Mouse (Mus musculus) embryonic stem cell, embryonic (primary cell): ENCODE data around the gene Fktn.

Source experiments
- CTCF ChIA-PET, 4 experiments: fragments of 300-600 bp in 2 of 4; fragments of 350-600 bp in 2 of 4; sonication (Branson Sonifier 250); formaldehyde crosslinking; loops; one replicate each; lab custom pipeline; 2022; ENCODE audit warnings: inconsistent platforms in 2 of 4; lab: Charles Lee
- POLR2A ChIA-PET, 4 experiments: fragments of 300-600 bp in 2 of 4; fragments of 350-600 bp in 2 of 4; sonication (Branson Sonifier 250); formaldehyde crosslinking; loops; one replicate each; lab custom pipeline; 2022; ENCODE audit warnings: antibody characterized with exemption in 4 of 4, inconsistent platforms in 1 of 4; lab: Charles Lee

The Fktn gene

DNA sequence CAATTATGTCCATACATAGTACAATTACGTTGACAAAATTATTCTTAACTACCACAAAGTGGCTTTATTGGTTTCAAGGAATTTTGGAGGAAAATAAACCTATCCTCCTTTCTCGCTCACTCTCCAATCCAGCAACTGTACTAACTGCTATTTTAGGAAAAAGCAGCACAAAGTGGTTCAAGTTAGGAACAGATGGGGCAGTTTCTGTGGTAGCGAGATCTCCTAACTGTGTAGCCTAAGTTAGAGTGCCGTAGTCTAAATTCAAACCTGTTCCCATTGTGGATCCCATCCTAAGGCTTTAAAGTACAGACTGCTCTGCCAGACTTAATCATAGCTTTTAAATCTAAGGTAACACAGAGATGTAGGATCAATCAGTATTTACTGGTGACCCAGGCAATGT lies 45.0 kb downstream of the Fktn start:
- ChIA-PET POLR2A (no interaction called here), CTCF (no interaction called here)

DNA sequence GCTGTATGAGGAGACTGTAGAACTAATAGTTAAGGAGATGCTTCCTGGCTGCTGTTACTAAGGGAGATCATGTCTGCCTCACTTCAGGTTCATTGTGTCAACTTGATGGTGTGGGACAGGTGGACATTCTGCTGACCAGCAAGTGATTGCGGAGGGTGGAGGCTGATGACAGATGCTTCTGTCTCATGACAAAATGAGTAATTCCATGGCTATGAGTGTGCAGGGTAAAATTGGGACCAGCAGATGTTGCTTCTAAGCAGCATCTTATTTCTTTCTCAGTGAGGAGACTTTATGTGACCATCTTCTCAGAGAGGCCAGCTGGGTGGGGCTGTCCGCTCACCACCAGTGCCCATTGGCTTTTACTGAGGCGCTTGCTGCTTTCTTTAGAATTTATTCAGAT lies 45.9 kb downstream of the Fktn start:
- ChIA-PET POLR2A (interaction anchor here in 1 of 4 experiments (1.4 kb wide), 1 partner anchor 10 kb away, joined by 4 read pairs; no protein-coding TSS in a partner anchor), CTCF (no interaction called here)

DNA sequence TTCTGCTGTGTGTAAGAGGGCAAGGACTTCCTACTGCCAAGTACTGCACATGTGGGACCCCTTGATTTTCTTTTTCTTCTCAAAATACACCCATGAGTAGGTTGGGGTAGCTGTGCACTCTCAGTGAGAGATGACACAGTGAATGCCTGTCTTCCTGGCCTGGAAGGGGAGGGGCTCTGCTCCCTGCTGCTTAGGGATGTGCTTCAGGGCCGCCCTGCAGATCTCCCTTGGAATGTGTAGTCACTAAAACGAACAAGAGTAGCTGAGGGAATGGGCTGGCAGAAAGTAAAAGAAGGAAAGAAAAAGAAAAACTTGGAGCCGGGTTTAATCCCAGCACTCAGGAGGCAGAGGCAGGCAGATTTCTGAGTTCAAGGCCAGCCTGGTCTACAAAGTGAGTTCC lies 48.7 kb downstream of the Fktn start:
- POLR2A ChIA-PET, result interaction anchor here in 2 of 4 experiments (1.1 kb wide), 2 partner anchors 13 to 102 kb away, joined by 3 to 6 read pairs; no protein-coding TSS in a partner anchor
- CTCF ChIA-PET, result no interaction called here

DNA sequence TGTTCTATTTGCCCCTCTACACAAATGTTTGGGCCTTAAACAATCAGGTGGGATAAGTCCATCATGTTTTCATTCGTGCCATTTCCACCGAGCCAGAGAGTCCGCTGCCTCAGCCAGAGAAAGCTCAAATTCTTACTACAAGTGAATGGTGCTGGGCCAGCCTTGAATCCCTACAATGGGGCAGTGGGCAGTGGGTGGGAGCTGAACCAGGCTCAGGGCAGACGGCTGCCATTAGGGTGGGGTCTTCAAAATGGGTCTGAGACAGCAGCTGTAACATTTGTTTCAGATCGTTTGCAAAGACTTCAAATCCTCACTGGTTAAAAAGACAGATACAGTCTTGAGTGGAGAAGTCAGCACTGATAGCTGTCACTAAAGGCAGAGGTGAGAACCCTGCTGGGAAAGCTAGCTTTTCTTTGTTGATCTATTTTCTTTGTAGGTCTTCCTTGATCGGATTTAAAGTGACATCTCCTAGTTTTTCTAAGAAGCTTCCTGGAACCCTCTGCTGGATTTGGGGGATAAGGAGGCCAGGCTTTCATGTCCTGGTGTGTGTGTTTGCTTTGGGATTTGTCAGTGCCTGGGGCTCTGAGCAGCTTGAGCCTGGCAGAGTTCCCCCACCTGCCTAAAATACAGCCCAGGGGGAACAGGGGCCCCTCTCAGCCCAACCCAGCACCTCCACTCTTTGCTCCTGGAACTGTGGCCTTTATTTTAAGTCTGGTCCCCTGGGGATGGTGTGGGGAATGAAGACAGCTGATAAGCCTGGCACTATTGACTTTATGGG lies 57.3 kb downstream of the Fktn start:
- ChIA-PET POLR2A (no interaction called here), CTCF (interaction anchor here in 2 of 4 experiments (0.5 to 0.9 kb wide), 2 partner anchors 19 to 171 kb away, joined by 3 read pairs; no protein-coding TSS in a partner anchor)

DNA sequence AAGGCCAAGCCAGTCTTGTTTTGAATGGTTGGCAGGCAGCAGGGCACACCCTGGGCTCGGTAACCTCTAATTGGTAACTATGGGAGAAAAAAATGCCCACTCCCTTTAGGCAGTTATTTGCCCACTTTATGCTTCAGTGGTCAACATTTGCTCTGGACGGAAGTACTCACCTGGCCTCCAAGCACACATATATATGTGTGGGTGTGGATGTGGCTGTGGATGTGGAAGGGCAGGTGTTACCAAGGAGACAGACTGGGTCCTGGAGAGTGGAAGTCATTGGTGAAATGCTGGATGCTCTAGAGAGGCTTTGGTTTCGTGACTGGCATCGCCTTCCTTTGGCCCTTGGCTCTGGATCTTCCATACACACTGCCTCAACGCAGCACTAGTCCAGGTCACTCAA lies 58.2 kb downstream of the Fktn start:
- CTCF ChIA-PET, result interaction anchor here in 1 of 4 experiments (0.9 kb wide), 1 partner anchor 20 kb away, joined by 3 read pairs; no protein-coding TSS in a partner anchor
- POLR2A ChIA-PET, result interaction anchor here in 1 of 4 experiments (0.8 kb wide), 1 partner anchor 34 kb away, joined by 3 read pairs; no protein-coding TSS in a partner anchor

DNA sequence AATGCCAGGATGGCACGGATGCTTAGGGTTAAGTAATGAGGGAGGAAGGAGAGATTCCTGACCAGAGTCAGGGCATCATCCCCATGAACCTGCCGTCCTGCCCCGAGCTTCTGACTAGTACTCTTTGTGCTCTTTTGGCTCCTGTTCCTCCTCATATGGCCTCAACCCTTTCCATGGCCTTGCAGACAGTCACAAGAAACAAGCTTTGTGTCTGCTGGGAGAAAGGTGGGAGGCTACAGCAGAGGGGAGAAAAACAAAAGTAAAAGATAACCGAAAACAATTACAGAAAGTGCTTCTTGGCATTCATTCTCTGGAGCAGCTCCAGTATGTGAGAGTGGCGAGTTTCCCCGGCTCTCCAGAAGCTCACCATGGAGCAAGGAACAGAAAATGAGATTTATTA lies 60.1 kb downstream of the Fktn start:
- ChIA-PET POLR2A (interaction anchor here in 2 of 4 experiments (0.5 to 0.7 kb wide), 3 partner anchors 19 to 79 kb away, joined by 3 to 5 read pairs (median 3); no protein-coding TSS in a partner anchor), CTCF (no interaction called here)

DNA sequence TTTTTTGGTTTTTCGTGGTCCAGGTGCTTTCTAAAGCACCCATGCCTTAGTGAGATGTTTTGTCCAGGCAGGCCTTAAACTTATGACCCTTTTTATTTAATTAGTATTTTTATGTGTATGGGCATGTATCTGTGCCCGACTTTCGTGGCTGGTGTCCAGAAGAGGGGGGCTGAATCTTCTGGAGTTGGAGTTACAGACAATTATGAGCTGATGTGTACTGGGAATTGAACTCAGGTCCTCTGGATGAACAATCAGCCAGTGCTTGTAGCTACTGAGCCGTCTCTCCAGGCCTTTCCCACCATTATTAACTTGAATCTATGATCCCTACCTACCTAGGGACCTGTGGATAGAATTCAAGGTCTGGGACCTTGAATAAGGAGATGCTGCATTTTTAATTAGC lies 67.6 kb downstream of the Fktn start:
- ChIA-PET POLR2A (no interaction called here), CTCF (no interaction called here)

DNA sequence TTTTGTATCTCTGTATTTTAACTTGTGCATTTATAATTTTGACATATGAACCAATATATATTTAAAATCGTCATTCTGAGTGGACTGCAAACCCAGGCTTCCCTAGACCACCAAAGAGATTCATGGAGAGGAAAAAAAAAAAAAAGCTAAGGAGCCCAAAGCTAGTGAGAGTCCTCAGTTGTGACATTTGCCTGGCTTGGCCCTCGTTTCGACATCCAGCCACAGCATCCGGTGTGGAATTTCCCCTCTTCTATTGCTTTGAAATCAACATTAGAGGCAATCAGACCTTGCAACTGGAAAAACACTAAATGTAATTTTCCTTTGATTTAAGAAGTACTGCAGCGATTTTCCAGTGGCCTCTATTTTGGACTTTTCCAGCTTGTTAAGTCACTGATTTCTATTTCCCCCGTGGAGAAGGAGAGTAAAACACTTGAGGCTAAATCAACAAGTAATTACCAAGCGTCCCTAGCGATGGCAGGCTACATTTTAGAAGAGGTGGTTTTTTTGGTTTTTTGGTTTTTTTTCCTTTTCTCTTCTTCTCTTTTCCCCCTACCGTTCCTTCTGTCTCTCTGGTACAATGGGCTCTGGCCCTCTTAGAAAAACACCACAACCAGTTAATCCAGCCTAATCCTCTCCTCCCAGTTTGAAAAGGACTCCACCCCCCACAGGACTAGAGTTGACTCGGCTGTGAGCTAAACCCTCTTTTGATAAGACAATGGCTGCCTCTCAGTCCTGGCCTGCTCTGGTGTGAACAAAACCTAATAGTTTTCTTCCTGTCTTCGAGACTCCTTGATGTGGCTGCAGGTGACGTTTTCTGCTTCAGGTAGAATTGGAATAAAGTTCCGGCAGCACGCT lies 68.6 kb downstream of the Fktn start:
- POLR2A ChIA-PET, result interaction anchor here in 2 of 4 experiments (0.5 to 0.6 kb wide), 2 partner anchors 17 to 138 kb away, joined by 3 read pairs; no protein-coding TSS in a partner anchor
- CTCF ChIA-PET, result interaction anchor here in 1 of 4 experiments (0.6 kb wide), 1 partner anchor 75 kb away, joined by 3 read pairs; no protein-coding TSS in a partner anchor

DNA sequence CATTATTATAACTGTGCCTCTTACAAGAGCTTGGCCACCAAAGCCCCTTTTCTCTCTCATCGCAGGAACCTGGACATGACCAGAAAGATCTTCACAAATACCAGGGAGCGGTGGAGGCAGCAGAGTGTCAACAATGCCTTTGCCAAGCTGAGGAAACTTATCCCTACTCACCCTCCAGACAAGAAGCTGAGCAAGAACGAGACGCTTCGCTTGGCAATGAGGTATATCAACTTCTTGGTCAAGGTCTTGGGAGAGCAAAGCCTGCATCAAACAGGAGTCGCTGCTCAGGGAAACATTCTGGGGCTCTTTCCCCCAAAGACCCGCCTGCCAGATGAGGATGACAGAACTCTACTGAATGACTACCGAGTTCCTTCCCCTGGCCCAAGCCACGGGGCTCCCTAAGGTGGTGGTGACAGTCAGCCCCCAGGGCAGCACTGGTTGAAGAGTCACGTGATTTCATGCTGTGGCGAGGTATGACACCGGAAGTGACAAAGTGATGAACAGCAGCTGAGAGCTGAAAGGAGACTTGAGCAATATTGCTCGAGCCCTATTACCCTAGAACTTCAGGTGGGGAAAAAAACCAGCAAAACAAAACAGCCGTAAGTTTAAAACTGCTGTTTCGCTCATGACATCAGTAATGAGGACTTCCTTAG lies 72.1 kb downstream of the Fktn start:
- ChIA-PET POLR2A (interaction anchor here in 1 of 4 experiments (0.7 kb wide), 1 partner anchor 605 kb away, joined by 4 read pairs; no protein-coding TSS in a partner anchor), CTCF (interaction anchor here in 1 of 4 experiments (1.0 kb wide), 1 partner anchor 18 kb away, joined by 3 read pairs; no protein-coding TSS in a partner anchor)

DNA sequence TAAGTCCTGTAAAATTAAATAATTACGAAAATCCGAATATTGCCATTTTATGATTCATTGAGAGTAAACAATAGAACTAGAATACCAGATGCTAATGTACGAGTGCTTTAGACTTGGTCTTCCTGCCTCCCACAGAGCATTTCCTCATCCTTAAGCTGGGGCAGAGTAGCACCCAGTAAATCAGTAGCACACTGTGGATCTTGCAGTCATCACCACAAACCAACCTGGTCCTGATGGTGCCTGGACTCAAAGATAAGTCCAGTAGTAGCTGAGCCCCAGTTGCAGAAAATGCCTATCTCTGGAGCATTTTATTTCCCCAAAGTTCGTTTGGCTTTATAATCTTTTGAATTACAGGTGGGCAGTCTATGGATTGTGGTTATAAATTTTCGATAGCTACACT lies 73.1 kb downstream of the Fktn start:
- POLR2A ChIA-PET, result no interaction called here

DNA sequence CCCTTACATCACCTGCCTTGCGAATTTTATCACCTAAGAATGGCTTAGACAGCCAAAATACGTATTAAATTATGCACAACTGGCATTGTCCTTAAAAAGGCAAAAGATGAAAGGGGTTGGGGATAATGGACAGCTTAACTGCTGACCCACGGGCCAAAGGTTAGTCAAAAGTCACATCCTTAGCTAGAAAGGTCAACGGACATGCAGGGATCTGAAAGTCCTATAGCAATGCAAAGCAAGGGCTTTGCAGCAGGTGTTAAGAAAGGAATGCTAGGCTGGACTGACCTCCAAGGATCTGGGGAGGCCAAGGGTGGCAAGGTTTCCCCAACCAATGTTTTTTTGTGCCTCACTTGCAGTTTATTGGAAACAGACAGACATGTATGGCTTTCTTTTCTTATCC lies 75.5 kb downstream of the Fktn start:
- ChIA-PET POLR2A (interaction anchor here in 2 of 4 experiments (0.9 to 1.0 kb wide), 2 partner anchors 10 to 94 kb away, joined by 3 to 4 read pairs; partner anchors contain the start of gene Tal2 (in 1 of the 2)), CTCF (no interaction called here)

More for the DNA sequence above, 73.1 kb downstream of the Fktn start:
- CTCF ChIA-PET, result no interaction called here

DNA sequence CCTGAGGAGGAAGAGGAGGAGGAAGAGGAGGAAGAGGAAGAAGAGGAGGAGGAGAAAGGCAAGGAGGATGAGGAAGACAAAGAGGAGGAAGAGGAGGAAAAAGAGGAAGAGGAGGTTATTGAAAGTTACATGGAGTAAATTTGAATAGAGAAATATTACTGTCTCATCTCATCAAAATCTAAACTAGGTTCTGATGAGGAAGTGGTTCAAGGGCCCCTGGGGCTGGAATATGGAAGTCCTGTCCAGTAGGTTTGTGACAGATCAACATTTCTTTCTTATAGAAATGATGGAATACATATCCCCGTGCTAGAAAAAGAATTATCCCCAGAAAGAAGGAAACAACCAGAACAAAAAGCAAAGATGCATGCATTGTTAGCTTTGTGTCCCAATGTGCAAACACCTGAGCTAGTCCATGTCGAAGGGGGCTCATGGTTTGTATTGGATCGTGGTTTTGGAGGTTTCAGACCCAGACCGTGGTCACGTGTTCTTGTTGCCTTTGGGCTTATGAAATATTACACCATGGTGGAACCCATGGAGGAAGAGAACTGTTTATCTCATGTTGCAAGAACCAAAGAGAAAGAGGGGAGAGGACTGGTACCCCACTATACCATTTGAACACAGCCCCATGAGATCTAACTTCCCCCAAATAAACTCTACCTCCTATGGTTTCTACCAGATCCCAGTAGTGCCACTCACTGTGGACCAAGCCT lies 80.6 kb downstream of the Fktn start:
- POLR2A ChIA-PET, result interaction anchor here in 1 of 4 experiments (0.6 kb wide), 1 partner anchor 71 kb away, joined by 3 read pairs; no protein-coding TSS in a partner anchor
- CTCF ChIA-PET, result no interaction called here

DNA sequence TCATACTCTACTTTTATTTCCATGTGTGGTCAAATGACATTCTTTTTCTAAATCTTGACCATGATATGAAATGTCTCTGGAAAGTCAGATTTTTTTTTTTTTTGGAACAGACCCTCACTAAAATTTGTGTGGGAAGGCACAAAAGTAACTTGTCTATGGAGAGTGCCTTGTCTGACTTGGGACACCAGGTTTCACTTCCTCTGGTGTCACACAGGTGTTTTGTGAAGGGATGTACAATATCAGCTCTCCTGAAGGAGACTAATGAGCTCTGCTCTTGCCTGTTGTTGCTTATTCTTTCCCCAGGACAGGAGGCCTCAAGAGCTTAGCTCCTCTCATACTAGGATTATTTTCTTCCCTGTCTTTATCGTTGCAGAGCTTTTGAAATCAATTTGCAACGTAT lies 81.3 kb downstream of the Fktn start:
- POLR2A ChIA-PET, result interaction anchor here in 2 of 4 experiments (0.6 kb wide), 2 partner anchors 70 to 133 kb away, joined by 3 read pairs; no protein-coding TSS in a partner anchor
- CTCF ChIA-PET, result no interaction called here

DNA sequence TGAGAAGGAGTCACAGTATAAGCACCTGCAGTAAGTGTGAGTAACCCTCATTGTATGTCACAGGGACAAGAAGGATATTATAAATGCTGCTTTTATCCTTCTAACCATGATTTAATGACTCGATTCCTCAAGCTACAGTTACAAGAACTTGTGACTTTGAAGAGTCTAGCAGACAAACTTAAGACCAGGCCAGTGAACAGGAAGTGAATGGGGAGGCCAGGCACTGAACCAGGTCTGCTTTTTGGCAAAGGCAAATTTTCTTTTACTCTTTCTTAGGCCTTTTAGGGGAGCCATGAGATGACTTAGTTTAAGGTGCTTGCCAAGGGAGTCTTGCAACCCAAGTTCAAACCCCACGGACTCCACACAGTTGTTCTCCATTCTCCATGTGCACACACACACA lies 81.9 kb downstream of the Fktn start:
- ChIA-PET CTCF (interaction anchor here in 1 of 4 experiments (0.6 kb wide), 1 partner anchor 269 kb away, joined by 3 read pairs; no protein-coding TSS in a partner anchor), POLR2A (interaction anchor here in 2 of 4 experiments (0.6 to 0.7 kb wide), 2 partner anchors 86 to 132 kb away, joined by 3 read pairs; no protein-coding TSS in a partner anchor)

DNA sequence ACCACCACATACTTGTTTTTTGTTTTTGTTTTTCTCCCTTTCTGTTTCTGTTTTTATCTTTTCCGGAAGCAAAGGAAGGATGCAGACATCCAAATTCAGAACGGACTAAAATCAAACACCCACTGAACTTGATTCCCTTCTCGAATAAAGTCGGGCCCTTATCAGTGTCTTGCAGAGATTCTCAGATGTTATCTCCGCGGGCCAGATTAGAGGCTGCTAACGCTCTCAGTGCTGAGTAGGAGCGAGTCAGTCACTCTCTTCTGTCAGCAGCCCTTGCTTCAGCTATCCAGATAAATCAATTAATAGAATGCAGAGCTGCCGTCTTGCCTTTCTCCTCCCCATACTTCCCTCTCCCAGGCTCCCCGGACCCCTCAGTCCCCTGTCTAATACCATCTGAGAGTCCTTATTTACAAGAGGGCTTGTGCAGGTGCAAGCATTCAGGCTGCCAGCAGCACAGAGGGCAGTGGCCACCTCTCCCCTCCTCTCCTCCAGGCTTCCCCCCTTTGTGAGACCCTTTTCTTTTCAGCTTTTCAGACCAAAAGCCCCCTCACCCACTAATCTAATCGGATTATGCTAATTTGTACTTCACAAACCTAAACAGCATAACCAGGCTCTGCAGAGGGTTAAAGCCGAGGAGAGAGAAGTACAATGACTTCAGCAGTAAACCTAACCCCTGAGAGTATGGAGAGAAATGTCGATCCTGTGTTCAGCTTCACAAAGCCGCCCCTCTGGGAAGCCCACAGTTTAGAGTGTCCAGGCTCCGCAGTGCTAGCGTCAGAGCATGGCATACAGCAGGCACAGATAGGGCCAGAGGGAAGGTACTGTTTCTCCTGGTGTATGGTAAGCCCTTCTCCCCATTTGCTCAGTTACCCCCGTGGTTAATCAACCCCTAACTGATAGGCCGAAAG lies 83.3 kb downstream of the Fktn start:
- ChIA-PET CTCF (no interaction called here), POLR2A (no interaction called here)

DNA sequence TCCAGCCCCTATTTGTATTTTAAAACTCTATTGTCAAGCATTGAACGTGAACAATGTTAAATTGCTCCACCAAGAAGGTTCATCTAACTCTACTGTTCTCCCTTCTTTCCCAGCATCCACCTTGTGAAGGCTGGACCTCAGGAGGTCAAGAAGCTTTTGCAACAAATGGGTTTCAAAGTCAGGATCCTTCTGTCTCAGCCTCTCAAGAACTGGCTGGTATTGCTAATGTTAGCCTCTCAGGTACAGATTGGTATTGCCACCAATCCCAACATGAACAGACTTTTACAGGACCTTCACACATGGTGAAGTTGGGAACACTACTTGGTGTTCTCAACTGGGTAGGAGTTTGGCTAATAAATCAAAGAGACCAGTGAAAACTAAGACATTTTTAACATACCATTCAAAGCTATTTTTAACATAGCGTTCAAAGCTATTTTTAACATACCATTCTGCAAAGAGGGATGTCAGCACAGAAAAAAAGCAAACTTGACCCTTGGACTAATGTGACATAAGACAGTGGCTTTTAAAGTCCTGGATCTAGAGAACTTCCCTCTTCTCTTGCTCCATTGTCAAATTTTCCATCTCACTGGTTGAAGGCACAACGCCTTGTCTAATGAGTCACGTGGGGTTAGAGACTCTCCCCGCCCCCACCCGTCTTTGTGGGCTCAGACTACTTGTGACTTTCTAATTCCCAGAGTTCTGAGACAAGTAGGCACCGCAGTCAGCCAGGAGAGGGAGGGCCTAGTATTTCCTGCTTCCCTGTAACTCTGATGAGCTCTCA lies 85.3 kb downstream of the Fktn start:
- ChIA-PET POLR2A (interaction anchor here (0.5 to 1.0 kb wide), 7 partner anchors 17 to 1061 kb away, joined by 3 to 9 read pairs (median 4); no protein-coding TSS in a partner anchor), CTCF (no interaction called here)
